Mouse (Mus musculus) lung, adult 2 months (tissue): Measurements from ENCODE around the gene Wnt9a.

Experiments used
- CTCF ChIP-seq: fragments of 200-500 bp; IDR thresholded peaks from 2 replicates; pipeline ENCODE4 v1.5.1; 2011; ENCODE audit warnings: mild to moderate bottlenecking, low read length, control low read depth; ENCODE audit not compliant: insufficient read depth
- POLR2A ChIP-seq: fragments of 200-500 bp; IDR thresholded peaks from 2 replicates; pipeline ENCODE4 v1.6.1; 2011; ENCODE audit warnings: low read depth, mild to moderate bottlenecking, control low read depth, low read length, borderline replicate concordance; ENCODE audit errors: extremely low read depth

DNA sequence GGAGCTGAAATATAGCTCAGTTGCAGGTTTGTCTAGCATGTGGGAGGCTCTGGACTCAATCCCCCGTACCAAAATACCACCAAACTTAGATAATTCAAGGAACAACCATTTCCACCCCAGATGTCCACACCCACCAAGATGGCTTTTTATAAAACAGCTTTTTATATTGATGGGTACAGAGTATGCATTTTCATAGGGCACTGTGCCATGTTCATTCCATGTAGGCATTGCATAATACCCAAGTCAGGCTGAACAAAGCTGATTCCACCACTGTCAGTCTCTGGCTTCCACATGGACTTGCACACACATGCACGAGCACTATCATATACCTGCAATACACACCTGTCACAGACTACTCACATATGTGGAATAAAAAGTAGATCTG is 32.0 kb downstream of the Wnt9a start:
- TF ChIP-seq CTCF = no peak
- TF ChIP-seq POLR2A = no peak
